Mouse (Mus musculus): ENCODE results near the gene Otud7b. TPM values are rescaled to one million over a fixed set of nuclear protein-coding genes. Genes with fewer than 3 reads are reported as not detected.
"Not testable (repeated sequence)": the region's sequence is repeated elsewhere in the genome, so short reads cannot be mapped to it uniquely, and the experiment has no call there.

Otud7b gene
- polyA plus RNA-seq, 1 experiment from 2014 or later, result 9.7 TPM

- Histone ChIP-seq H3K36me3 (ENCODE audit: control insufficient read depth, insufficient read depth, low read length) (peaks cover 20% of the 10 kb centered on the region), H3K9me3 (ENCODE audit: control insufficient read depth, low read length) (no peaks in the 10 kb centered on the region), H3K27me3 (ENCODE audit: control insufficient read depth, insufficient read depth, low read length) (no peaks in the 10 kb centered on the region), H3K9ac (ENCODE audit: low read length) (peak within 1 kb of the TSS; percentile 84), H3K4me3 (ENCODE audit: low read depth, low read length) (peak within 1 kb of the TSS; percentile 80), H3K4me2 (ENCODE audit: low read depth, severe bottlenecking) (peak within 1 kb of the TSS; percentile 94), H3K4me1 (ENCODE audit: control insufficient read depth, insufficient read depth, low read length) (peaks cover 7% of the 10 kb centered on the region; the same call in 1 of the 2 replicates), H3K27ac (replicated peaks; ENCODE audit: low read depth, low read length) (peak within 1 kb of the TSS; percentile 95)
- WGBS, result under 1% methylated on average over 58 of the region's 58 CpGs
- DNase-seq (ENCODE audit: low spot score) (peak; percentile 94), ATAC-seq (ENCODE audit: insufficient number of reproducible peaks, low FRiP score, low TSS enrichment, low read depth) (peak; percentile 91)
These were observed 68.2 kb downstream of the Otud7b start, which contains the start of gene Sf3b4 for GRCm38 (mm10) chr3:96172197-96173178. Sf3b4 (plus strand) TSS chr3:96172332.

- DNase-seq (ENCODE audit: low spot score), result no peak
- WGBS, result 45% methylated on average over 7 of the region's 7 CpGs
- Histone ChIP-seq H3K27me3 (ENCODE audit: control insufficient read depth, insufficient read depth, low read length) (no peaks in the 10 kb centered on the region), H3K4me2 (ENCODE audit: low read depth, severe bottlenecking) (peak overlapping the region; percentile 94), H3K4me3 (ENCODE audit: low read depth, low read length) (peak overlapping the region; percentile 80), H3K9ac (ENCODE audit: low read length) (peak overlapping the region; percentile 84), H3K4me1 (ENCODE audit: control insufficient read depth, insufficient read depth, low read length) (peaks cover 7% of the 10 kb centered on the region; the same call in 1 of the 2 replicates), H3K27ac (replicated peaks; ENCODE audit: low read depth, low read length) (no peak overlapping the region), H3K9me3 (ENCODE audit: control insufficient read depth, low read length) (no peaks in the 10 kb centered on the region), H3K36me3 (ENCODE audit: control insufficient read depth, insufficient read depth, low read length) (peaks cover 22% of the 10 kb centered on the region)
- ATAC-seq (ENCODE audit: insufficient number of reproducible peaks, low FRiP score, low TSS enrichment, low read depth), result no peak
These were observed 68.9 kb downstream of the Otud7b start for GRCm38 (mm10) chr3:96173185-96173584.

- H3K36me3 ChIP-seq (ENCODE audit: control insufficient read depth, insufficient read depth, low read length), result peaks cover 17% of the 10 kb centered on the region
- H3K27me3 ChIP-seq (ENCODE audit: control insufficient read depth, insufficient read depth, low read length); H3K4me2 ChIP-seq (ENCODE audit: low read depth, severe bottlenecking); DNase-seq (ENCODE audit: low spot score); H3K9me3 ChIP-seq (ENCODE audit: control insufficient read depth, low read length); H3K4me1 ChIP-seq (ENCODE audit: control insufficient read depth, insufficient read depth, low read length); H3K4me3 ChIP-seq (ENCODE audit: low read depth, low read length); H3K27ac ChIP-seq (replicated peaks; ENCODE audit: low read depth, low read length); ATAC-seq (ENCODE audit: insufficient number of reproducible peaks, low FRiP score, low TSS enrichment, low read depth); H3K9ac ChIP-seq (ENCODE audit: low read length): not testable (repeated sequence)
- WGBS, result 83% methylated on average over 4 of the region's 4 CpGs
These were observed 69.7 kb downstream of the Otud7b start for GRCm38 (mm10) chr3:96174042-96174441.

GRCm38 (mm10) chr3:96175251-96175650 lies 70.9 kb downstream of the Otud7b start:
- ATAC-seq (ENCODE audit: insufficient number of reproducible peaks, low FRiP score, low TSS enrichment, low read depth), result no peak
- WGBS, result 95% methylated on average over 6 of the region's 6 CpGs
- peaks cover 17% of the 10 kb centered on the region for H3K36me3 ChIP-seq (ENCODE audit: control insufficient read depth, insufficient read depth, low read length)

GRCm38 (mm10) chr3:96178427-96178826 lies 74.1 kb downstream of the Otud7b start:
- Histone ChIP-seq H3K9ac (ENCODE audit: low read length) (no peak overlapping the region), H3K9me3 (ENCODE audit: control insufficient read depth, low read length) (no peaks in the 10 kb centered on the region), H3K27me3 (ENCODE audit: control insufficient read depth, insufficient read depth, low read length) (no peaks in the 10 kb centered on the region), H3K36me3 (ENCODE audit: control insufficient read depth, insufficient read depth, low read length) (peaks cover 17% of the 10 kb centered on the region), H3K4me2 (ENCODE audit: low read depth, severe bottlenecking) (no peak overlapping the region), H3K4me1 (ENCODE audit: control insufficient read depth, insufficient read depth, low read length) (peaks cover 14% of the 10 kb centered on the region), H3K4me3 (ENCODE audit: low read depth, low read length) (no peak overlapping the region), H3K27ac (replicated peaks; ENCODE audit: low read depth, low read length) (no peak overlapping the region)
- ATAC-seq (ENCODE audit: insufficient number of reproducible peaks, low FRiP score, low TSS enrichment, low read depth) (no peak), DNase-seq (ENCODE audit: low spot score) (no peak)
- 88% methylated on average over 4 of the region's 4 CpGs for WGBS

More at GRCm38 (mm10) chr3:96175251-96175650, 70.9 kb downstream of the Otud7b start:
- no peak overlapping the region for H3K4me2 ChIP-seq (ENCODE audit: low read depth, severe bottlenecking)
- DNase-seq (ENCODE audit: low spot score), result no peak
- H3K9ac ChIP-seq (ENCODE audit: low read length), result no peak overlapping the region
- H3K27ac ChIP-seq (replicated peaks; ENCODE audit: low read depth, low read length), result no peak overlapping the region
- peaks cover 4% of the 10 kb centered on the region; the same call in 1 of the 2 replicates for H3K4me1 ChIP-seq (ENCODE audit: control insufficient read depth, insufficient read depth, low read length)
- H3K9me3 ChIP-seq (ENCODE audit: control insufficient read depth, low read length), result no peaks in the 10 kb centered on the region
- no peak overlapping the region for H3K4me3 ChIP-seq (ENCODE audit: low read depth, low read length)
- no peaks in the 10 kb centered on the region for H3K27me3 ChIP-seq (ENCODE audit: control insufficient read depth, insufficient read depth, low read length)

- H3K36me3 ChIP-seq (ENCODE audit: control insufficient read depth, insufficient read depth, low read length), result peaks cover 17% of the 10 kb centered on the region
These were observed 74.6 kb downstream of the Otud7b start for GRCm38 (mm10) chr3:96178902-96179301.

GRCm38 (mm10) chr3:96179531-96179930 lies 75.2 kb downstream of the Otud7b start:
- no peak for DNase-seq (ENCODE audit: low spot score)
- Histone ChIP-seq H3K4me1 (ENCODE audit: control insufficient read depth, insufficient read depth, low read length) (peaks cover 14% of the 10 kb centered on the region), H3K27ac (replicated peaks; ENCODE audit: low read depth, low read length) (no peak overlapping the region), H3K9me3 (ENCODE audit: control insufficient read depth, low read length) (no peaks in the 10 kb centered on the region), H3K9ac (ENCODE audit: low read length) (no peak overlapping the region), H3K27me3 (ENCODE audit: control insufficient read depth, insufficient read depth, low read length) (no peaks in the 10 kb centered on the region), H3K4me2 (ENCODE audit: low read depth, severe bottlenecking) (no peak overlapping the region), H3K4me3 (ENCODE audit: low read depth, low read length) (no peak overlapping the region), H3K36me3 (ENCODE audit: control insufficient read depth, insufficient read depth, low read length) (peaks cover 13% of the 10 kb centered on the region)
- WGBS, result 69% methylated on average over 4 of the region's 4 CpGs
- ATAC-seq (ENCODE audit: insufficient number of reproducible peaks, low FRiP score, low TSS enrichment, low read depth), result no peak

More at GRCm38 (mm10) chr3:96178902-96179301, 74.6 kb downstream of the Otud7b start:
- no peak for ATAC-seq (ENCODE audit: insufficient number of reproducible peaks, low FRiP score, low TSS enrichment, low read depth)
- no peaks in the 10 kb centered on the region for H3K27me3 ChIP-seq (ENCODE audit: control insufficient read depth, insufficient read depth, low read length)
- H3K9me3 ChIP-seq (ENCODE audit: control insufficient read depth, low read length), result no peaks in the 10 kb centered on the region
- H3K4me3 ChIP-seq (ENCODE audit: low read depth, low read length), result no peak overlapping the region
- H3K4me1 ChIP-seq (ENCODE audit: control insufficient read depth, insufficient read depth, low read length), result peaks cover 14% of the 10 kb centered on the region
- no peak overlapping the region for H3K4me2 ChIP-seq (ENCODE audit: low read depth, severe bottlenecking)
- no peak overlapping the region for H3K9ac ChIP-seq (ENCODE audit: low read length)
- H3K27ac ChIP-seq (replicated peaks; ENCODE audit: low read depth, low read length), result no peak overlapping the region
- DNase-seq (ENCODE audit: low spot score), result no peak
- 96% methylated on average over 2 of the region's 2 CpGs for WGBS

- H3K27ac ChIP-seq (replicated peaks; ENCODE audit: low read depth, low read length), result no peak within 1 kb of the TSS
- peak; percentile 23; the same call in 1 of the 2 replicates for ATAC-seq (ENCODE audit: insufficient number of reproducible peaks, low FRiP score, low TSS enrichment, low read depth)
- H3K27me3 ChIP-seq (ENCODE audit: control insufficient read depth, insufficient read depth, low read length), result no peaks in the 10 kb centered on the region
These were observed 76.6 kb downstream of the Otud7b start, which contains the start of gene Sv2a for GRCm38 (mm10) chr3:96180727-96181477. Sv2a (plus strand) TSS chr3:96181151.

More at GRCm38 (mm10) chr3:96180727-96181477, 76.6 kb downstream of the Otud7b start, which contains the start of gene Sv2a:
- under 1% methylated on average over 13 of the region's 23 CpGs for WGBS
- no peaks in the 10 kb centered on the region for H3K9me3 ChIP-seq (ENCODE audit: control insufficient read depth, low read length)
- H3K9ac ChIP-seq (ENCODE audit: low read length), result peak within 1 kb of the TSS; percentile 69
- H3K4me2 ChIP-seq (ENCODE audit: low read depth, severe bottlenecking), result peak within 1 kb of the TSS; percentile 77
- DNase-seq (ENCODE audit: low spot score), result peak; percentile 50
- peaks cover 14% of the 10 kb centered on the region for H3K4me1 ChIP-seq (ENCODE audit: control insufficient read depth, insufficient read depth, low read length)
- H3K4me3 ChIP-seq (ENCODE audit: low read depth, low read length), result peak within 1 kb of the TSS; percentile 48
- peaks cover 10% of the 10 kb centered on the region for H3K36me3 ChIP-seq (ENCODE audit: control insufficient read depth, insufficient read depth, low read length)
